Mouse (Mus musculus) embryonic fibroblast, embryonic 13.5 days (primary cell): Measurements from ENCODE around the gene Zfp697.

Experiments
- CTCF ChIP-seq: IDR thresholded peaks from 2 replicates; pipeline ENCODE4 v1.5.1; 2011; ENCODE audit warnings: mild to moderate bottlenecking, control low read depth, low read length, moderate library complexity, borderline replicate concordance; ENCODE audit not compliant: insufficient read depth
- POLR2A ChIP-seq: IDR thresholded peaks from 2 replicates; pipeline ENCODE4 v1.6.1; 2011; ENCODE audit warnings: low read depth, mild to moderate bottlenecking, control low read depth, low read length, moderate library complexity

GRCm38 (mm10) chr3:98368283-98368682 lies 14.0 kb upstream of the Zfp697 start:
- TF ChIP-seq CTCF: no peak
- no peak for TF ChIP-seq POLR2A
